Mouse (Mus musculus): ENCODE data around the gene Jsrp1.

Gene Jsrp1

DNA sequence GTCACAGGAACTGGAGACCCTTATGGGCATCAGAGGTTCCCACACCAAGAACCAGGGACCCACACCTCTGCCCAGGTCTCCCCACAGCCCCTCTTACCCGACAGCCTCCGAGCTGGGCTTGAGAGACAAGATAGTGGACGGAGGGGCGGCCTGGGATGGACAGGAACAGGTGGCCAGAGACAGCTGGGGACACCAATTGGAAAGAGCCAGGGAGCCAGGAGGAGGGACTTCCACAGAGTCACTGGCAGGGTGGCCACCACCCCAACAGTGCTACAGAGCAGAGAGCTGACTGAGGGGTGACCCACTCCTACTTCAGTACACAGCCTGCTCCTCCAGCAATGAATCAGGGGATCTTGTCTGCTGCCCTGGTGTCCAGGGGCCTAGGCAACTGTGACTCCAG lies at the start of gene Jsrp1:
Gene Jsrp1 (minus strand): TSS at position 133 of the 400 bp plus-strand sequence.
- DNase-seq (ENCODE audit: low spot score): no peak

DNA sequence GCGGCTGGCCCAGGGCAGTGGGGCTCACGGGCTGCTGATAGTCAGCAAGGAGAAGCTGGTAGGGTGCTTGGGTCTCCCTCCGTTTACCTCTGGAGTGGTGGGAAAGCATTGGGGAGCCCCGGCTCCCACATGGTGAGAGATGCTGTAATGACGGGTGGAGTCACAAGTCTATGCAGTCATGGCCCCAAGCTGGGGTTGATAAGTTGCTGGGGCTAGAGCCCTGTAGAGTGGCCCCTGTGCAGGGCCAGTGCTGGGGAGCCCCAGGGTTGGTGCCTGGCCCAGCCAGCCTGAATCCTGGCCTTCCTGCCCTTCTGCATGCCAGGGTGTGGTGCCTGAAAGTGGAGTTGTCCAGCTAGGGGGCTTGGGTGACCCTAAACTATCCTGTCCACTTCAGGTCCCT lies 49.0 kb upstream of the Jsrp1 start:
- no peak for DNase-seq (ENCODE audit: low spot score)

DNA sequence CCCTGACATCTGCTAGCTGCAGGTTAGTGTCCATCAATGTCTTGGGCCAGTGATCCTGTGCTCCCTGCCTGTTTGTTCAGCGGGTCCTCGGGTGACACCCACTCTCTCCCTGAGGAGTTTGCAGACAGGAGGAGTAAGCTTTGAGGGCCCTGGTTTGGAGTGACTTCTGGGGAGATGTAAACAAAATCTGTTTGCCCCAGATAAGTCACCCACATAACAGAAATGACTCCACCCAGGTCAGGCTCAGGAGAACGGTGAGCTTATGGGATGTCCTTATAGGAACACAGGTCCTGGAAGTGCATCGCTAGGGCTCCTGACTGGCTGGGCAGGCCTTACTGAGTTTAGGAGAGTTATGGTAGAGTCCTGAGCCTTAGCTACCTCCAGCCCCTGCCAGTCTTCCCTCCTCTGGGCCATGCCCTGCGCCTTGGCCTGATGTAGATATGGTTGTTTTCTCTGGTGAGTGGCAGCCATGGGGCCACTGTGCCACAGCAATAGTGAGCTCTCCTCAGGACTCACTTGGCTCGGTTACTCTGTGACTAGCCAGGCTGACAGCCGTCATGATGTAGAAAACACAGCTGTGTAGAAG lies 45.1 kb upstream of the Jsrp1 start:
- DNase-seq (ENCODE audit: low spot score): no peak

DNA sequence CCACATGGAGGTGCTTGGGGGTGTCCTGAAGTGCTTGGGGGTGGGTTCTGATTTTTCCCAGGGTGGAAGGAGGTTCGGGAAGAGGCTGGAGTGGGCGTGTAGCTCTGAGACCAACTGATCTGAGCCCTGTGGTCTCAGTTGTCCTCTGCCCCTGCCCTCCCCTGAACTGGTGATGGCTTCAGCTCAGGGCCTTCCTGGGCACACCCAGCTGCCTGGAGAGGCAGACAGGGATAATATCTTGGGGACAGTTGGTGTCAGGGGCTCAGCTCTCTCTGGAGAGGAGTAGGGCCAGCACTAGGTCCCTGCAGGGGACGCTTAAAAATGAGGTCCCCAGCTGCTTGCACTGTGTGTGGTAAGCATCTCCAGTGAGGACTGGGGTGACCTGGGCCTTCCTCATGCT lies 44.5 kb upstream of the Jsrp1 start:
- no peak for DNase-seq (ENCODE audit: low spot score)

DNA sequence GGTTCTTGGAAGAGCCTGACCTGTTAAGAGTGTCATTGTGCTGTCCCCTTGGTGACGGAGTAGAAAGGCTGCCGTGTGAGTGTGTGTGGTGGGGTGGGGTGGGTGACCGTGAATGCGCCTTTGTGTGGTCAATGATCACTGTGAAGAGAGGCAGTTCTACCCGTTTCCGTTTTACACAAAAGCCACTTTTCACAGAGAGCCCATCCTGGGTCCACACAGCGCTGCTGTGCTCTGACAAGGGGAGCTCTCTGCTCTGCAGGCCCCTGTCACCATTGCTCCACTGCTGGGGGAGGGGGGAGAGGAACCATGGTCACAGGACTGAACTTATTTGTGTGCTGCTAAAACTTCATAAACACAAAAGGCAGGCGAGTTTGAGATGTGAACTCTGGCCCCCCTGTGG lies 44.1 kb upstream of the Jsrp1 start:
- no peak for DNase-seq (ENCODE audit: low spot score)

DNA sequence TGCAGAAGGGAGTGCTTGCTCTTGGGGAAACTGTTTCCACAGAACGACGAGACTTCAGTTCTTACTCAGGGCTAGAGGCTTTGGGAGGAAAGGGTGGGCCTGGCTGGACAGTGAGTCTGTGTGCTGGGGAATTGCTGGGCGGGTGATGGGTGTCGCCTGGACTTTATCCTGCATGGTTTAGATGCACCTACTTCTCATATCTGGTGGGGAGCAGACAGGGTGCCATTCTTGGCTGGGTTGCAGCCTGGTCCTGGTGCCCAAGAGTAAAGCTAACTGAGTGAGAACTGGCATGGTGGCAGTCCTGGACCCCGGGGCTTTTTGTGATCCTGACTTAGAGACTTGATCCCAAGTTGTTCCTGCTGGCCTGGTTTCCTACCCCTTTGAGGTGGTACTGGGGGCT lies 43.6 kb upstream of the Jsrp1 start:
- no peak for DNase-seq (ENCODE audit: low spot score)

DNA sequence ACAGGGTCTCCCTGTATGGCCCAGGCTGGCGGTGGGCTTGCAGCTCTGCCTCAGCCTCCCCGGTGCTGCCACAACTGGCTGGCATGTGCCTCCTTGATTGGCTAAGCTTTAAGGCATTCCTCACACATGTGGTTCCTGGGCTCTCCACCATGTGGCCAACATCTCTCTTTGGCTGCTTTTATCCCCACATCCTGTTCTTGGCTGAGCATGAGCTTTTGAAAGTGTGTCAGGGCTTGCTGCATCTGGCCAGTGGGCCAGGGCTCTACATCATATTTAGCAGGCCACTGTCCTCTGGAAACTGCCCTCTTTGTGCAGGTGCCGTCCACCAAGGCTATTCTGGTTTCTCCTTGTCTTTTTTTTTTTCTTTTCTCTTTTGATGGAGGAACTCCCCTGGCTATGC lies 43.0 kb upstream of the Jsrp1 start:
- peak; percentile 35 for DNase-seq (ENCODE audit: low spot score)

DNA sequence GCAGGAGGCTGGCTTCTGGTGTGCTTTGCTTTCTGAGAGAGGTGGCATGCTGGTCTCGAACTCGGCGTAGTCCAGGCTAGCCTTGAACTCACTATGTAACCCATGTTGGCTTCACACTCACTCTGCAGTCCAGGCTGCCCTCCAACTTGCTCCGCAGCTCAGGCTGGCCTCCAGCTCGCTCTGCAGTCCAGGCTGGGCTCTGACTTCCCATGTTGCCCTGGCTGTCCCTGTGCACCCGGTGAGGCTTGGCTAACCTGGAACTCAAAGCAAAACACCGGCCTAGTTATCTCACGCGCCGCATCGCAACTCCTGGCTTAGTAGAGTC lies 42.4 kb upstream of the Jsrp1 start:
- DNase-seq (ENCODE audit: low spot score): peak; percentile 21

DNA sequence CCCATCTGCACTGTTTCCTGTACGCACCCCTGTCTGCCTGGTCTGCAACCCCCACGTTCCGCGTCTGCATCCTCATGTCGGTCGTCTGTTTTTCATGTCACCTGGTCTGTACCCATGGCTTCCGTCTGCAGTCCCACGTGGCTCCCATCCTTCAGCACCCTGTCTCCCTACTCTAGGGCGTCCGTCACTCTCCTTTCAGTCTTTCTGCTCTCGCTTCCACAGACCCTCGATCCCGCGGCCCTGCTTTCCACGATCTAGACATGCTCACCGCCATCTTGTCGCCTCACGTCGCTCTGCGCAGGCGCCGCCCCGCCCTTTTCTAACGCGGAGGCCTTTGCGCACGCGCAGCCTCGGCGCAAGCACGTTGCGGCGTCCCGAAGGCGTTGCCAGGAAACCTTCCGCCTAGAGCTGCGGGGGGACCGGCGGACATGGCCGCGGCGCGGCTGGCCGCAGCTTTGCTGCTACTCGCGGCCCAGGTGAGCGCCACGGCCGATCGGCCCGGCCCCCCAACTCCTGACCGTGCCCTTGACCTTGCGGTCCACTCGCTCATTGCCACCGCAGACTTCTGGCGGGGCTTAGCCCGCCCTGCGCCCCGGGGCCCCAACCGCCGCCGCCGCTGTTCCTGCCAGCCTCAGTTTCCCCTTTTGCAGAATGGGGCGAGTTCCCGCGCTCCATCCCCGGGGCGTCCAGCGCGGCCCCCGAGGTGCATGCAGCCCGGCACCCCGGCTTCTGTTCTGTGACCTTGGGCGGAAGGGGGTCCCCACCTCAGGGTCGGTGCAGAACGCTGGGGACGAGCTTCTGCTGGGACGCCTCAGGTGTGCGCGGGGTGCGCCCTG lies 41.8 kb upstream of the Jsrp1 start, which contains the start of the genes Lsm7 and Sppl2b:
Gene Lsm7 (minus strand): TSS at position 297 of the 836 bp plus-strand sequence.
Gene Sppl2b (plus strand): TSS at position 363 of the 836 bp plus-strand sequence.
- DNase-seq (ENCODE audit: low spot score): peak; percentile 98

DNA sequence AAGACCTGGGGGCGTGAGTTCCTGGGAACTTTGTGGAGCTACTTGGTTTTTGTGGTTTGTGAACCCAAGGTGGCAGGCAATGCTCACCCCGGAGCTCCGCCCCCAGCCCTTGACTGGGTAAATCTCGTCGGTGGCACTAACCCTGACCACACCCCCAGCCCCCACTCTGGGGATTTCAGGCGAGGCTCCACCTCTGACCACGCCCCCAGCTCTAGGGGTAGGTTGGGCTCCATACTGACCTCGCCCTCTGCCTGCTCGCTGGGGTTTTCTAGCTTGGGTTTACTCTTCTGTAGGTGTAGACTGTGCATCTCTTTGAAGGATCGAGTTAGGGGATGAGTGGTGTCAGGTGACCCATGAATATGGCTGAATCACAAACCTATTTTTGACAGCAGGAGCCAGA lies 35.3 kb upstream of the Jsrp1 start:
- DNase-seq (ENCODE audit: low spot score): peak; percentile 66

DNA sequence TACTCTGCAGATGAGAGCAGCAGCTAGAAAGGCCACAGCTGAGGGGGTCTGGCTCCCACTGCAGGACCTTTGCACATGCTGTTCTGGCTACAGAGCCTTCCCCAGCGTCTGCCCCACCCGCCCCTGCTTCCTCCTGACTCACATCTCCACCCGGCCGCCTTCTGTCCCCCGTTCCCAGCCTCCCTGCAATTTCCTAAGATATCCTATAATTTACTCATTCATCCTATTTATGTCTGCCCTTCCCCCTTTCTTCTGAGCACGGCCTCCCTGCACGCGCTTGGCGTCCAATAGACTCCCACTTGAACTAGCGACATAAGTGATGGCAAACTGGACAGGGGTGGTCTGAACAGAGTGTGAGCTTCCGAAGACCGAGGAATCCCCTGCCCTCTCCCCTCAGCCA lies 32.4 kb upstream of the Jsrp1 start:
- DNase-seq (ENCODE audit: low spot score): no peak

DNA sequence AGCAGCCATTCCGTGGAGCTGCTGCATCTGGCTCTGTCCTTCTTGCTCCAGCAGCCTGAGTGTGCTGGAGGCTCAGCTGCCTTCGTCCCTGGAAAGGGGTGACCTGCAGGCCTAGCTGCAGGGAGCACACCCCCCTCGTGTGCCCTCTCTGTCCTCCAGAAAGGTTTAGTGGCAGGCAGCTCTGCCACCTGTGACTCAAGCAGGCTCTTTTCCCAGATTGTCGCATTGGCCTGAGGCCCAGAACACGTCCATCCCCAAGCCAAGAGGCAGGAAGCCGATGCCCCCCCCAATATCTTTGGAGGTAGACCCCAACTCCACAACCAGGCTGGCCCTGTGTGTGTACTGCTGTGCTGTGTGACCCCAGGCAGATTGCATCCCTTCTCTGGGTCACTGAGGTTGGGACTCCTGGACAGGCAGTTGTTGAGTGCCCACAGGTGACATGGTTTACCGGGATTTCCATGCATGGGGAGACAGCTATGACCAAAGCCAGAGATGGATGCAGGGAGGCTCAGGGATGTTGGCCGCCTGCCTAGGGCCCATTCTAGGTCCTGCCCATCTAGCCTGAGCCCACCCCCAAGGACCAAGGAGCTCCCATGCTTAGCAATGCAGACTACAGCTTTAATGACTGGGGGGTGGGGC lies 31.9 kb upstream of the Jsrp1 start:
- no peak for DNase-seq (ENCODE audit: low spot score)

DNA sequence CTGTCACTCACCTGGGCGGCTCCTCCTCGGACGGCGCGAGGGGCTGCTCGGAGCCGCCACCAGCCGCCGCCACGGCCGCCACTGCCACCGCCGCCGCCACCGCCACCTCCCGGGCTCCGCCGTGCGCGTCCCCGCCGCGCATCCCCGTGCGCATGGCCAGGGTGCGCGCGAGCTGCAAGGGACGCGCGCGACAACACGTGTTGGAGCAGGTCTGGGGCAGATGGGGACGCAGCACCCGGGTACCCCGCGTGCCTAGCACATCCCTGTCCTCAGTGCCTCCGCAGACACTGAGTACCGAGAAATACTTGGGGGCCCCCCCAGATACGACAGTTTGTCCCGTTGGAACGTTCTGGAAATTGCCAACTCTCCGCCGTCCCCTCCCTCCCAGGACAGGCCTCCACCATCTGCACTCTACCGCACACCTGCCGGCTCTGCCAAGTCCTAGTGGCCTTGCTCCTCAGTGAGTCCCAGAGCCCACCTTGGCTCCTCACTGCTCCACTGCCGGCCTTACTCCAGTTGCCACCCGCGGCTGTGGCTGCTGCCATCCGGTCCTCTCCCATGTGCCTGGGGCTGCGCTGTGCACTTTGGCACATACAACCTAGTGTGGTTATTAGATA lies 30.7 kb upstream of the Jsrp1 start, which contains the start of gene Lingo3:
Gene Lingo3 (minus strand): TSS at position 109 of the 617 bp plus-strand sequence.
- DNase-seq (ENCODE audit: low spot score): peak; percentile 48

DNA sequence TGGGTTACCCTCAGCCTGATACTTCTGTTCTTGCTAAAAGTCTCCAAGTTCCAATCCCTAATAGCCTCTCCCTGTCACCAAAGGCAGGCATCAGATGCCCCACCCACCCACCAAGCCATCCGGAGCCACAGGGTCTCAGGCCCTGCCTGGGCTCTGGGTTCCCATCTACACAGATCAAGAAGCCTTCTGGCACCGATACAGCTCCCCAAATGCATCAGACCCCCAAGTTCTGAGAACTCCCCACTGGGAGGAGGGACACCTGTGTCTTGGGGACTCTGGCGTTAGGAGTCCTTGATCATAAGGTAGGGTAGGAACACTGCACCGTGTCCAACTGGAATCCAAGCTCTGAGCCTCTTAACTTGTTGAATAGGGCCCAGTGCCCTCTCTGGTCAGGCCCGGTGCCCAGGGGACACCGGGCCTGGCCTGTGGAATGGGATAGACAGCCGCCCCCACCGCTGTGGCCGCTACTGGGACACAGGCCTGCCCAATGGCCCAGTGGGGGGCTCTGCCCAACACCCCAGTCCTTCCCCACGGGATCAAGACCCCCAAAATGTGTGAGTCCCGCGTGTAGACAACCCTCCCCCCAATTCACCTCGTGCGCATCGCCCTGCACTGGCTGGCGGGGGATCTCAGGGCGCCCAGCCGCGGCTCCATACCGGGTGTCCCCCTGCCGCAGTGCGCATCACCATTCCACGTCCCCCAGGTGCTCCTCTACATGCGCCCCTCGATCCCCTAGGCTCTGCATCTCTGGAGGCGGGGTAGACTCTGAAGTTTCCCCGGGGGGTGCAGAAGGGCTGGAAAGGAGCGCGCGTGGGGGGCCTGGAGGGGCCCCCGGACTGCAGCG lies 30.0 kb upstream of the Jsrp1 start:
- DNase-seq (ENCODE audit: low spot score): no peak

DNA sequence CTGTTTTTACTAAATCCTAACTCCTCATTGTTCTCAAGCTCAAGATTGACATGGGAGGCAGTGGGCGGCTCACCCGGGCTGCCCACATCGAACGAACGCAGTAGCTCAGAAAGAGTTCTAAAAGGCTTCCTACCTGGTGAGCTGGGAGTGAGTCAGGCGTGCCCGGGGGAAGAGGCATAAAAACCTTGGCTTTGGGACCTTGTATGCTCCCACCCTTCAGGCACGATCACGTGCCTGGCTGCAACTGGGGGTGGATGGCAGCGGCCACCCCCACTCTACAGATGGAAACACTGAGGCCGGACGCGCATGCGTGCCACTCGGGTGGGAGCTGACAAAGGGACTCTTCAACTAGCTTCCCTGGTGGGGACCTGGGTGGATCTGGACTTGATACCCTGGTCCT lies 29.0 kb upstream of the Jsrp1 start:
- no peak for DNase-seq (ENCODE audit: low spot score)

DNA sequence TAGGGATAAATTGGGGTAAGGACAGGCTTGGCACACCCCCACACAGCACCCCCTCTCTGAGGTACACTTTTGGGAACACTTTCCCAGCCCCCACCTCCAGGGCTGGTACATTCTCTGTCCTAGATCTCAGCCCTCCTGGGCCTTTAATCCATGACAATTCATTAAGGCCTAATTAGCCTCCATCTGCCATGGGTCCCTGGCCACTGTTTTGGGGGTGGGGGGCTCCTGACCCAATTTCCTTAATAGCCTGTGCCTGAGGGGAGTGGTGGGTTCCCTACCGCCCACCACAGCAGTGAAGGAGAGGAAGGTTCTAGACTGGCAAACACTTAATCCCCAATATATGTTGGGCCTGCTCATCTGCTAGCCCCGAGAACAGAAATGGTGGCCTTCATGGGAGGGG lies 28.4 kb upstream of the Jsrp1 start:
- DNase-seq (ENCODE audit: low spot score): no peak

DNA sequence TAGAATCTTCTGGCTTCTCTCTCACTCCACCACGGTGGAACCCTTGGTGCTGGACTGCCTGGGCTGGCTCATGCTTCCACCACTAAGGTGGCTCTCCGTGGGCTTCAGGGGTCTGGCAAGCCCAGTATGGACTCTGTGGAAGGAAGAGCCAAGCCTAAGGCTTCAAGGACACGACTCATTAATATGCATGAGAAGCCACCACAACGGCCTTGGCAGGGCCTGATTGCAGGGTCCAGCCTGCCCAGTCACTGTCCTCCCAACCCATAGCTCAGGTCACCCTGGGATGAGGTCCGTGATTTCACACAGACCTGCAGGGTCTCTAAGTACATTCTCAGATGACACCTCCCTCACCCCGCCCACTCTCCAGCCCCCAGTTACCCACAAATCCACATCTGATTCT lies 26.6 kb upstream of the Jsrp1 start:
- DNase-seq (ENCODE audit: low spot score): no peak

DNA sequence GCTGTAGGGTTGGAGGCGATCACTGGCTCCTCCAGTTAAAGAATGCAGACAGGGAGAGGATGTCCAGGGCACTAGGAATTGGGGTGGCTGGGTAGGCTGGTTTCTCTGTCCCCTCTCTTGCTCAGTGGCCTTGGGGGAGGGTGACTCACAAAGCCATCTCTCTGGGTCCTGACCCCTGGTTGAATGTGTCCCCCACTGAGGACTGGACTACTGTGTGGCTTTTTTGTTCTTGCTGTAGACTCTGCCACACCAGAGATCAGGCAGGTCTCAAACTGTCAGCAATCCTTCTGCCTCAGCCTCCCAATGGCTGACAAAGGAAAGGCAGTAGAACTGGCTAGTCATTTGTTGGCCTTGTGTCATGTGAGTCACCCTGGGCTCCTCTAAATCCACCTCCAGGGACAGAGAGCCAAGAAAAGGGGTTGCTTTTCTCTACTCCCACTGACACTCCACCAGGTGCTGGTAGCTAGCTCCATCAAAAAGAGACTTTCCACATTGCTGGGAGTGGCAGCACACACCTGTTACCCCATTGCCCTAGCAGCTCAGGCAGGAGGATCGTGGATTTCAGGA lies 25.1 kb upstream of the Jsrp1 start:
- DNase-seq (ENCODE audit: low spot score): no peak

DNA sequence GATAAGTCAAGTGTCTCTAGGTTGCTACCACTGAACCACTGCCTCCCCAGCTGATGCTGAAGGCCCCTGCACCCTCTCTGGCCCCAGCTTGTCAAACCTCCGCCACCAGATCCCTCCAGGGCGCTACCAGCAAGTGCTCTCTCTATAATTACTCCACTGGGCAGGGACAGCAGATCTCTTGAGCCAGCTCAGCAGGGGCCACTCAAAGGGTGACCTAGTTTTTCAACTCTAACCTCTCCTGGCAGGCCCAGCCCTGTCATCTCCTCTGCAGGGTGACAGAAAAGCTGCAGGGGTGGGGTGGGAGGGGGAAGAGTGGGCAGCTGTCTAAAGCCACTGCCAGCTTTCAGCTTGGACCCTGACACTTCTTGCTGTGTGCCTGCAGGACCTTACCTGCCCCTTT lies 24.5 kb upstream of the Jsrp1 start:
- no peak for DNase-seq (ENCODE audit: low spot score)

DNA sequence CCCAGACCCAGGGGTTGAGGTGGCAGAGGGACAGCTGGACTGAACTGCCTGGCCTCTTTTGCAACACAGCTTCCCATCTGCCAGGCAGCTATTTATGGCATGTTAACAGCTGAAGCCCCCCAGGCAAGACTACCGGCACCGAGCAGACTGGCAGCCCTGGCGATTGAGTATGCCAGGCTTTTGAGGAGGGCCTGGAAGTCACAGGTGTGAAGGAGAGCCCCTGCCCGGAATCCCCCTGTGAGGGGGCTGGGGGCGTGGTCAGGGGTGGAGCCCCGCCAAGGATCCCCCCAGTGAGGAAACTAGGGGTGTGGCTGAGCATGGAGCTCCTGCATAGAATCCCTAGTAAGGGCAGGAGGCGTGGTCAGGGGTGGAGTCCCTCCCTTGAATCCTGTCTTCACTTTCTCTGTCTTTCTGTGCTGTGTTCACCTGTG lies 23.7 kb upstream of the Jsrp1 start:
- DNase-seq (ENCODE audit: low spot score): no peak

DNA sequence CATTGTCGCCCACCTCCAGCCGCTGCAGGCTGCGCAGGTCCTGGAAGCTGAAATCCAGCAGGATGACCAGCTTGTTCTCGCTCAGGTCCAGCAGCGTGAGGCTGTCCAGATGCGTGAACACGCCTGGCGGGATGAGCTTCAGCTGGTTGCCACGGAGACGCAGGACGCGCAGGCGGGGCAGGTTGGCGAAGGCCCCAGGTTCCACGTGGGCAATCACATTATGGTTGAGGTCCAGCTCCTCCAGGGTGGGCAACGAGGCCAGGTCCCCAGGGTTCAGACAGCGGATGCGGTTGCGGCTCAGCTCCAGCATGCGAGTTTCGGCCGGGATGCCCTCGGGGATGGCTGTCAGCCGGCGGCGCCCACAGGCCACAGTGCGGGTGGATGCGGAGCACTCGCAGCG lies 22.3 kb upstream of the Jsrp1 start:
- DNase-seq (ENCODE audit: low spot score): no peak

DNA sequence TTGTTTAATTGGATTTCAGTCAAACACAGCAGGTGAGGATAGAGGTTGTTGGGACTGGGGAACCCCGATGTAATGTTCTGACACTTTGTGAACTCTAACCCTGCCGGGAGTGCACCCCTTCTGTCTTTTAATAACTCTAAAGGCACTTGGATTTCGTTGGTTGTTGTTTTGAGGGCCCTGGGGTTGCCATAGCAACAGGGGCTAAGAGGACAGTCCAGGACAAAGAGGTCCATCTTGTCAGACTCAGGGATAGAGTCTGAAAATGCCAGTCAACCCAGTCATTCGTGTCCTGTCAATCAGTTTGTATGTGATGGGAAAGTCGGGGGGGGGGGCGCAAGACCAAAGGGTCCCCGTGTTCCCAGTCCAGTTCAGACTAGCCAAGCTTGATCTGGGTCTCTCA lies 19.5 kb upstream of the Jsrp1 start:
- no peak for DNase-seq (ENCODE audit: low spot score)

Data from embryo, embryonic 10 days (tissue).